Mouse (Mus musculus): Measurements from ENCODE around the gene Gm15085. TPM values are rescaled to one million over a fixed set of nuclear protein-coding genes. Genes with fewer than 3 reads are reported as not detected.

The Gm15085 gene
- not detected for total RNA-seq (2023)

GRCm38 (mm10) chrX:149447317-149447716 is at the start of gene Gm15085:
Gene Gm15085 (plus strand): TSS chrX:149447617.

Other genes starting within 250 kb of the Gm15085 start
- not detected for gene Gm15093, start 175.2 kb upstream of the Gm15085 start, total RNA-seq (2023)
- gene Gm10439, start 147.0 kb downstream of the Gm15085 start, total RNA-seq (2023): not detected